Mouse (Mus musculus) thymus, adult 2 months (tissue): Measurements from ENCODE around the gene Sympk. TPM values are rescaled to one million over a fixed set of nuclear protein-coding genes. Genes with fewer than 3 reads are reported as not detected.

Experiments
- DNase-seq: peaks from one replicate; pipeline ENCODE4 v3.0.0; 2021
- H3K27ac ChIP-seq: fragments of 200-500 bp; 2 replicates; pipeline ENCODE4 v1.5.1; 2012; ENCODE audit warnings: low read length, control low read depth; ENCODE audit not compliant: control insufficient read depth, insufficient read depth
- H3K27me3 ChIP-seq: fragments of 200-500 bp; 2 replicates; pipeline ENCODE4 v1.6.1; 2012; ENCODE audit warnings: mild to moderate bottlenecking, low read length, moderate library complexity, mixed read lengths; ENCODE audit not compliant: control insufficient read depth, insufficient read depth
- H3K36me3 ChIP-seq: fragments of 200-500 bp; 2 replicates; pipeline ENCODE4 v1.6.1; 2012; ENCODE audit warnings: mild to moderate bottlenecking, low read length, moderate library complexity; ENCODE audit not compliant: control insufficient read depth, insufficient read depth
- H3K4me1 ChIP-seq: fragments of 200-500 bp; replicated peaks from 2 replicates; pipeline ENCODE4 v1.6.1; 2012; ENCODE audit warnings: low read length; ENCODE audit not compliant: control insufficient read depth, insufficient read depth
- H3K4me3 ChIP-seq: fragments of 200-500 bp; 2 replicates; pipeline ENCODE4 v1.5.1; 2012; ENCODE audit warnings: mild to moderate bottlenecking, low read length, control low read depth, moderate library complexity; ENCODE audit not compliant: control insufficient read depth, insufficient read depth
- CTCF ChIP-seq: fragments of 200-500 bp; IDR thresholded peaks from 2 replicates; pipeline ENCODE4 v1.5.1; 2012; ENCODE audit warnings: mild to moderate bottlenecking, control low read depth, low read length, moderate library complexity, borderline replicate concordance; ENCODE audit not compliant: control insufficient read depth, poor library complexity, insufficient read depth; ENCODE audit errors: extremely low read depth
- POLR2A ChIP-seq: fragments of 200-500 bp; IDR thresholded peaks from 2 replicates; pipeline ENCODE4 v1.6.1; 2012; ENCODE audit warnings: mild to moderate bottlenecking, low read length, control low read depth, moderate library complexity; ENCODE audit not compliant: control insufficient read depth, poor library complexity, insufficient read depth; ENCODE audit errors: extremely low read depth
- WGBS: fragments of 180-500 bp; shearing (Covaris S2); methylation state at CpG from one replicate; pipeline ENCODE4 v1.1.7; 2018; 5-methylcytosine and 5-hydroxymethylcytosine counted together
- polyA plus RNA-seq: library from polyadenylated mRNA; depleted of rRNA; stranded (reverse); fragments of >200 nt; gene quantifications from 2 replicates; pipeline ENCODE4 v1.2.3, GENCODE M21; 2012

The Sympk gene
- polyA plus RNA-seq, 1 experiment: 150 TPM

GRCm38 (mm10) chr7:19004631-19005079, 19.5 kb upstream of the Sympk start:
- Histone ChIP-seq H3K36me3 (no peaks in the 10 kb centered on the region), H3K27ac (no peak overlapping the region), H3K4me1 (peaks cover 30% of the 10 kb centered on the region), H3K4me3 (peak overlapping the region; percentile 90), H3K27me3 (no peaks in the 10 kb centered on the region)
- 24% methylated on average over 34 of the region's 34 CpGs for WGBS
- TF ChIP-seq POLR2A (no peak), CTCF (no peak)
- no peak for DNase-seq

DNA sequence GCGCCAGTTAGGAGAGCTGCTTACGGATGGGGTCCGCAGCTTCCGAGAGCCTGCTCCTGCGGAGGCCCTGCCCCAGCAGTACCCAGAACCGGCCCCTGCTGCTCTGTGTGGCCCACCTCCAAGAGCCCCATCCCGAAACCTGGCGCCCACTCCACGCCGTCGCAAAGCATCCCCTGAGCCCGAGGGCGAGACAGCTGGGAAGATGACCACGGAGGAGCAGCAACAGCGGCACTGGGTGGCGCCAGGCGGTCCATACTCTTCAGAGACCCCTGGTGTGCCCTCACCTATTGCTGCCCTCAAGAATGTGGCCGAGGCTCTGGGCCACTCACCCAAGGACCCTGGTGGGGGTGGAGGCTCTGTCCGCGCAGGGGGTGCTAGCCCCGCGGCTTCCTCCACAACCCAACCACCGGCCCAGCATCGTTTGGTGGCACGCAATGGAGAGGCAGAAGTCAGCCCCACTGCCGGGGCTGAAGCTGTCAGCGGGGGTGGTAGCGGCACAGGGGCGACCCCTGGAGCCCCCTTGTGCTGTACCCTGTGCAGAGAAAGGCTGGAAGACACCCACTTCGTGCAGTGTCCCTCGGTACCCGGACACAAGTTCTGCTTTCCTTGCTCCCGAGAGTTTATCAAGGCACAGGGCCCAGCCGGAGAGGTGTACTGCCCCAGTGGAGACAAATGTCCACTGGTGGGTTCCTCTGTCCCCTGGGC, 18.6 kb upstream of the Sympk start:
- no peak overlapping the region for H3K4me3 ChIP-seq
- no peak for DNase-seq
- H3K27me3 ChIP-seq: no peaks in the 10 kb centered on the region
- 94% methylated on average over 34 of the region's 34 CpGs for WGBS
- no peak for TF ChIP-seq CTCF
- no peaks in the 10 kb centered on the region for H3K36me3 ChIP-seq
- H3K4me1 ChIP-seq: peaks cover 30% of the 10 kb centered on the region
- no peak overlapping the region for H3K27ac ChIP-seq

DNA sequence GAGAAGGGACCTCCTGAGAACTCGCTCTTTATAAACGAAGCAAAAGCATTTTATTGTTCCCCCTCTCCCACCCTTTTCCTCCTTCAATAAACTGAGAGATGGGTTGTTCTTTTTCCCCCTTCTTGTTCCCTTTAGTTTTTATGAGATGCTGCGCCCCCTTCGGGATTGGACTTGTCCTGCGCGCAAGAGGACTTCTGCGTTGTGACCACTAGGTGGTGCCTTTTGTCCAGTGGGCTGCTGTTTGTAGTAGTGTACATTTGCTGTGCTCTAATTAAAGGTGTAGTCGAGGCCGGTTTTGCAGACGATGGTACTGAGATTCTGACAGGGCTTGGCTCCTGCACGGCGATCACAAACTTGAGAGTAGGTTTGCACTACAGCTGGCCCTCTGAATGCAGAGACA, 17.7 kb upstream of the Sympk start:
- Histone ChIP-seq H3K36me3 (no peaks in the 10 kb centered on the region), H3K4me3 (no peak overlapping the region), H3K4me1 (peaks cover 27% of the 10 kb centered on the region), H3K27me3 (no peaks in the 10 kb centered on the region), H3K27ac (no peak overlapping the region)
- DNase-seq: peak; percentile 78
- TF ChIP-seq POLR2A: no peak
- peak; percentile 84; the same call in 1 of the 2 replicates for TF ChIP-seq CTCF
- 10% methylated on average over 12 of the region's 12 CpGs for WGBS

- H3K36me3 ChIP-seq: no peaks in the 10 kb centered on the region
- no peak for DNase-seq
- no peak overlapping the region for H3K27ac ChIP-seq
- H3K4me1 ChIP-seq: peaks cover 33% of the 10 kb centered on the region
- TF ChIP-seq CTCF (no peak), POLR2A (no peak)
- no peaks in the 10 kb centered on the region for H3K27me3 ChIP-seq
- H3K4me3 ChIP-seq: no peak overlapping the region
- WGBS: 87% methylated on average over 13 of the region's 13 CpGs
These were observed 16.9 kb upstream of the Sympk start for GRCm38 (mm10) chr7:19007026-19007977.

DNA sequence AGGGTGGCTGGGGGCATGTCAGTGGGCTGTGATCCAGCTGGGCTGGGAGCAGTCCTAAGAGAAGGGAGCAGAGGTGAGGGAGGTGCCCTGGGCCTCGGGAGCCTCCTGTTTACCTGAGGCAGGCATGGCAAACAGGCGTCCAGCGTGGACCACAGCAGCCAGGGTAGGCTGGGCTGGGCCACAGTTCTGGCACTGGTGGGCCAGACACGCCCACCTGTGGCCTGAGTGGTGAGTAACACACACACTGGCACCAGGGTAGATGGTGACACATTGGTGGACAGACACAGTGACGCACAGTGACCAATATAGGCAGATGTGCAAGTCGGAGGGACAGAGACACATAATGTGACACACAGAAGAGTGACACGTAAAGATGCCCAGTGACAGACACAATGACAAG, 13.6 kb upstream of the Sympk start:
- Histone ChIP-seq H3K4me1 (peaks cover 12% of the 10 kb centered on the region), H3K27ac (no peak overlapping the region), H3K4me3 (no peak overlapping the region), H3K36me3 (no peaks in the 10 kb centered on the region), H3K27me3 (no peaks in the 10 kb centered on the region)
- WGBS: 93% methylated on average over 7 of the region's 7 CpGs
- TF ChIP-seq POLR2A (no peak), CTCF (no peak)
- no peak for DNase-seq

GRCm38 (mm10) chr7:19012025-19012621, 12.1 kb upstream of the Sympk start:
- Histone ChIP-seq H3K27ac (no peak overlapping the region), H3K4me1 (peaks cover 10% of the 10 kb centered on the region), H3K27me3 (no peaks in the 10 kb centered on the region), H3K4me3 (no peak overlapping the region), H3K36me3 (no peaks in the 10 kb centered on the region)
- no peak for DNase-seq
- WGBS: 3% methylated on average over 27 of the region's 31 CpGs
- TF ChIP-seq POLR2A (no peak), CTCF (no peak)
